ENCODE assay signal across 42 mouse cellular contexts in genomic region chr10:59590606-59591005, GRCm38 (mm10). TPM values are rescaled to one million over a fixed set of nuclear protein-coding genes. Genes with fewer than 3 reads are reported as not detected.
DNase-seq lines count a peak whose midpoint lies in the region; ATAC-seq and TF ChIP-seq lines count a peak whose summit lies in the region.
"Had no signal": no experiment of that assay in that cellular context is flagged by ENCODE, and none has a peak within 500 bp of the region (broad histone marks: within the 10 kb centered on the region; RNA-seq: fewer than 3 reads in every experiment).

No protein-coding gene starts in this region.

- H3K27ac ChIP-seq in olfactory bulb, adult 2 months (ENCODE audit: insufficient read depth, low read depth, low read length): peak overlapping the region; percentile 16; the same call in 1 of the 2 replicates
- H3K27ac ChIP-seq: embryonic facial prominence, embryonic 10.5 days; embryonic facial prominence, embryonic 13.5 days; forebrain, embryonic 10.5 days; forebrain, embryonic 13.5 days; gastrocnemius, adult 2 months; heart, adult 2 months; heart, embryonic 10.5 days; heart, embryonic 13.5 days; hindbrain, embryonic 14.5 days; hindbrain, postnatal 0 days had no signal

- TF ChIP-seq CTCF in olfactory bulb, adult 2 months (IDR thresholded peaks at IDR 0.05; ENCODE audit: insufficient read depth, low read depth, low read length): no peak

- 32% methylated on average over 9 of the region's 9 CpGs for whole genome bisulfite sequencing in olfactory bulb, adult 2 months

- no peak for TF ChIP-seq POLR2A in olfactory bulb, adult 2 months (IDR thresholded peaks at IDR 0.05; ENCODE audit: insufficient read depth, low read depth, low read length)

- H3K4me3 ChIP-seq in olfactory bulb, adult 2 months (ENCODE audit: insufficient read depth, low read depth, low read length): no peak overlapping the region
- H3K4me3 ChIP-seq: embryonic facial prominence, embryonic 10.5 days; embryonic facial prominence, embryonic 13.5 days; forebrain, embryonic 10.5 days; forebrain, embryonic 13.5 days; gastrocnemius, adult 2 months; heart, adult 2 months; heart, embryonic 10.5 days had no signal

- DNase-seq in frontal cortex, postnatal 36 days (ENCODE audit: low spot score in 2 of 2): peak; percentile 17 to 41
- no peak for DNase-seq in frontal cortex, postnatal 14 days (ENCODE audit: low spot score in 2 of 2)
- DNase-seq in layer of hippocampus, adult 9-11 months: peak; percentile 47
- DNase-seq in layer of hippocampus, adult 11-12 months (ENCODE audit: low spot score): no peak
- DNase-seq in right cerebral cortex, adult 18-20 months: peak; percentile 30
- DNase-seq in right cerebral cortex, postnatal 10 days (ENCODE audit: low spot score in 2 of 2): no peak
- DNase-seq: adrenal gland, adult 2 months; adrenal gland, postnatal 14 days; B cell, adult 2 months; cerebellum, adult 11-12 months; cerebellum, adult 8-10 months; cerebellum, postnatal 10 days; cerebellum, postnatal 36 days; embryo, embryonic 11 days; gastrocnemius, adult 2 months; gastrocnemius, postnatal 14 days; heart, adult 2 months; heart, postnatal 14 days; heart, postnatal 4 days had no signal

- H3K4me1 ChIP-seq in olfactory bulb, adult 2 months (ENCODE audit: control insufficient read depth, insufficient read depth, low read length): peaks cover 18% of the 10 kb centered on the region
- H3K4me1 ChIP-seq: embryonic facial prominence, embryonic 10.5 days; embryonic facial prominence, embryonic 13.5 days; forebrain, embryonic 10.5 days; forebrain, embryonic 13.5 days had no signal

- no peak for ATAC-seq in erythroid progenitor cell, adult 5-6 weeks (replicated peaks; ENCODE audit: low FRiP score, poor library complexity, severe bottlenecking)
- ATAC-seq: forebrain, embryonic 13.5 days; forebrain, embryonic 16.5 days; hindbrain, postnatal 0 days; Patski had no signal

RNA-seq across cellular contexts. Expression of gene Gm10322, which starts 25.3 kb away (rescaled TPM):
- not detected in 2 replicates for polyA plus RNA-seq in olfactory bulb, adult 2 months (2012; ENCODE audit: insufficient read depth, insufficient read length, low replicate concordance, missing spikeins)
- total RNA-seq in erythroid progenitor cell, adult 5-6 weeks (2015; ENCODE audit: low replicate concordance): not detected in 2 replicates
- total RNA-seq in erythroid progenitor cell, adult 5-6 weeks (2017; ENCODE audit: low replicate concordance): not detected in 2 replicates
- total RNA-seq: adrenal gland, adult 2 months; adrenal gland, postnatal 14 days; adrenal gland, postnatal 4 days; CH12.LX; G1E; gastrocnemius, adult 2 months; gastrocnemius, postnatal 14 days; gastrocnemius, postnatal 4 days; heart, adult 2 months; heart, postnatal 14 days; heart, postnatal 4 days; hindbrain, postnatal 0 days had no signal
- polyA plus RNA-seq: adrenal gland, adult 2 months; brain, embryonic 14.5 days; cortical plate, adult 2 months; embryonic facial prominence, embryonic 10.5 days; embryonic facial prominence, embryonic 13.5 days; erythroblast, embryonic 14.5 days; forebrain, embryonic 10.5 days; forebrain, embryonic 13.5 days; forebrain, embryonic 16.5 days; frontal cortex, adult 2 months; G1E; heart, adult 2 months; heart, embryonic 10.5 days; heart, embryonic 13.5 days; heart, embryonic 16.5 days; hindbrain, embryonic 11.5 days; hindbrain, embryonic 14.5 days; hindbrain, postnatal 0 days; inflammation-experienced regulatory T-cells, adult 6 months; Patski had no signal

RNA-seq across cellular contexts. Expression of gene Mcu, which starts 25.9 kb away (rescaled TPM):
- polyA plus RNA-seq in olfactory bulb, adult 2 months (2012; ENCODE audit: insufficient read depth, insufficient read length, low replicate concordance, missing spikeins): not detected in 2 replicates
- total RNA-seq in erythroid progenitor cell, adult 5-6 weeks (2015; ENCODE audit: low replicate concordance): 14.7 and 17.3 TPM in 2 replicates
- 14.8 and 16.8 TPM in 2 replicates for total RNA-seq in erythroid progenitor cell, adult 5-6 weeks (2017; ENCODE audit: low replicate concordance)

Comparison
In these comparisons a context has a peak if more than half of its experiments do, and no peak if none do; other contexts are left out.
1. DNase-seq: peak in frontal cortex, postnatal 36 days (2 of 2), layer of hippocampus, adult 9-11 months (single experiment) and right cerebral cortex, adult 18-20 months (single experiment); none in frontal cortex, postnatal 14 days (0 of 2), layer of hippocampus, adult 11-12 months (single experiment) and right cerebral cortex, postnatal 10 days (0 of 2).